Mouse (Mus musculus): ENCODE measurements around the gene 4930555G01Rik.
"Not testable (repeated sequence)": the region's sequence is repeated elsewhere in the genome, so short reads cannot be mapped to it uniquely, and the experiment has no call there.

The 4930555G01Rik gene

GRCm38 (mm10) chr14:5050329-5050728 lies at the start of gene 4930555G01Rik:
Gene 4930555G01Rik, plus strand, starts transcription at chr14:5050629.
- DNase-seq (ENCODE audit: low read depth, low spot score): not testable (repeated sequence)

GRCm38 (mm10) chr14:5015591-5015990 lies 34.8 kb upstream of the 4930555G01Rik start, which contains the start of gene Gm3298:
Gene Gm3298, plus strand, starts transcription at chr14:5015891.
- not testable (repeated sequence) for DNase-seq (ENCODE audit: low read depth, low spot score)

DNA sequence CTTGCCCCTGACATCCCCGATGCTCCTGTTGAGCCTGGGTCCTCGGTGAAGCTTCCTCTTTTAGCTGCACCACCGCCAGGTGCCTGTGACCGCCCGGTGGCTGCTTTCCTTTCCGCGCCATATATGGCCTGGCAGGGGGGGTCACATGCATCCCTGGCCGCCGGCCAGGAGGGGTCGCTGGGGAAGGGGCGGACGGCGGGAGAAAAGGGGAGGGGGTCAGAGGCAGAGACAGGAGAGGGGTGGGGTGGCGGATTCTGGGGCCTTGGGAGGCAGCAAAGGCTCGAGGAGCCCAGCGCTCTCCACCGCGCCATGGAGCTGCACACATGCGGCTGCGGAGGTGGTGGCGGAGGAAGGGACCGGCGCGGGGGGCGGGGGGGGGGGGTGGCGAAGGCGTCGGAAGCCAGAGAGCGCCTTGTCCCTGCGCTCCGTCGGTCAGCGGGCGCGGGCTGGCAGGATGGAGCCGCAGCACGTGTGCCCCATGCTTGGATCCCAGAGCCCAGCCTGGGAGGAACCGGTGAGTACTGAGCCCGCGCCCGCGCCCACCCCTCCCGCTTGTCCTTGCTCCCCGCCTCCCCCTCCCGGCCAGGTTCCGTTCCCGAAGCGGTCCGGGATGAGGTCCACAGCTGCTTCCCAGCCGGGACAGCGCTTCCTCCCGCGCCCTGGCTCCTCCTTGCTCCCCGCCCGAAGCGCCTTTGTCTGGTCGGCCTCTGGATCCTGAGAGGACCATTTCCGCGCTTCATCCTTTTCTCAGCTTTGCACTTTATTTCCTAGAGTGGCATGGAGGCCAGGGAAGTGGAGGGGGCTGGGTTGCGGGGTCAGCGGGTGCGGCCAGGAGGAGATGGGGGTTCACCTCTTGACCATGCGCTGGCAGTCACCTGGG lies 20.4 kb downstream of the 4930555G01Rik start, which contains the start of gene Gm8281:
Gene Gm8281 (plus strand): TSS at position 430 of the 880 bp plus-strand sequence.
- not testable (repeated sequence) for DNase-seq (ENCODE audit: low read depth, low spot score)
